Mouse (Mus musculus) embryonic fibroblast, embryonic 13.5 days (primary cell): ENCODE data around the gene Atrnl1.

Experiments
- CTCF ChIP-seq: IDR thresholded peaks from 2 replicates; pipeline ENCODE4 v1.5.1; 2011; ENCODE audit warnings: mild to moderate bottlenecking, control low read depth, low read length, moderate library complexity, borderline replicate concordance; ENCODE audit not compliant: insufficient read depth
- POLR2A ChIP-seq: IDR thresholded peaks from 2 replicates; pipeline ENCODE4 v1.6.1; 2011; ENCODE audit warnings: low read depth, mild to moderate bottlenecking, control low read depth, low read length, moderate library complexity

- TF ChIP-seq CTCF (no peak), POLR2A (no peak)
Observed at GRCm38 (mm10) chr19:57909466-57909865, 298.6 kb downstream of the Atrnl1 start.
